ENCODE assay signal across 22 mouse cellular contexts in the genomic region with DNA sequence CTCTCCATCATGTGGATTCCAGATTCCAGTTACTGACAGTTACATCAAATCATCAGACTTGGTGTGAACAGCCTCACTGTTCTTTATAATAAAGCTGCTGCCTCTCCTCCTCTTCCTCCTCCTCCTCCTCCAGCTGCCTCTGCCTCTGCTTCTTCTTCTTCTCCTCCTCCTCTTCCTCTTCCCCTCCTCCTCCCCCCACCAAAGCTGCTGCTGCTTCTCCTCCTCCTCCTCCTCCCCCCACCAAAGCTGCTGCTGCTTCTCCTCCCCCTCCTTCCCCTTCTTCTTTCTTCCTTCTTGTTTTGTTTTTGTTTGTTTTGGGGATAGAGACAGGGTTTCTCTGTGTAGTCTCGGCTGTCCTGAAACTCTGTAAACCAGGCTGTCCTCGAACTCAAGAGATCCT. TPM values are rescaled to one million over a fixed set of nuclear protein-coding genes. Genes with fewer than 3 reads are reported as not detected.
A peak's percentile ranks its signal among the peaks of the same experiment; 100 is the strongest.
DNase-seq lines count a peak whose midpoint lies in the region; ATAC-seq and TF ChIP-seq lines count a peak whose summit lies in the region.
"Had no signal": no experiment of that assay in that cellular context is flagged by ENCODE, and none has a peak within 500 bp of the region (broad histone marks: within the 10 kb centered on the region; RNA-seq: fewer than 3 reads in every experiment).

No protein-coding gene starts in this region.

- TF ChIP-seq POLR2A in MEL (IDR thresholded peaks at IDR 0.05; ENCODE audit: control insufficient read depth in 1 of 2, insufficient read depth in 1 of 2, low read depth in 1 of 2, low read length in 2 of 2, poor library complexity in 1 of 2) = no peak

- peak overlapping the region; percentile 46 for H3K9ac ChIP-seq in MEL (ENCODE audit: control insufficient read depth, low read depth, low read length, poor library complexity, severe bottlenecking)
- H3K9ac ChIP-seq: embryonic facial prominence, embryonic 15.5 days; forebrain, postnatal 0 days; heart, embryonic 13.5 days; hindbrain, embryonic 14.5 days; limb, embryonic 13.5 days; lung, embryonic 15.5 days; midbrain, embryonic 13.5 days; neural tube, embryonic 13.5 days had no signal

- ATAC-seq in granulocyte monocyte progenitor cell, adult 5-6 weeks (replicated peaks; ENCODE audit: poor library complexity, severe bottlenecking) = peak; percentile 45
- ATAC-seq: forebrain, postnatal 0 days; midbrain, embryonic 13.5 days had no signal

- 0% methylated on average over 2 of the region's 2 CpGs for WGBS in macrophage (ENCODE audit: missing documents)

- peak overlapping the region; percentile 42 to 44 for H3K4me3 ChIP-seq in MEL (ENCODE audit: control insufficient read depth in 1 of 2, insufficient read depth in 1 of 2, low read depth in 2 of 2, low read length in 2 of 2)
- H3K4me3 ChIP-seq in macrophage (ENCODE audit: inconsistent target) = peak overlapping the region; percentile 25
- H3K4me3 ChIP-seq: embryonic facial prominence, embryonic 15.5 days; heart, embryonic 13.5 days; limb, embryonic 13.5 days; lung, embryonic 15.5 days; midbrain, embryonic 13.5 days; neural tube, embryonic 13.5 days had no signal

- H3K9me3 ChIP-seq in MEL (replicated peaks; ENCODE audit: insufficient read depth, low read length) = no peaks in the 10 kb centered on the region
- H3K9me3 ChIP-seq: embryonic facial prominence, embryonic 15.5 days; heart, embryonic 13.5 days; limb, embryonic 13.5 days; lung, embryonic 15.5 days; midbrain, embryonic 13.5 days; neural tube, embryonic 13.5 days had no signal

- peaks cover 0 to 4% of the 10 kb centered on the region in 2 experiments; a peak in 2 of 4 replicates for H3K4me1 ChIP-seq in MEL (ENCODE audit: control insufficient read depth in 1 of 2, insufficient read depth in 2 of 2, low read length in 2 of 2)
- H3K4me1 ChIP-seq: embryonic facial prominence, embryonic 15.5 days; heart, embryonic 13.5 days; limb, embryonic 13.5 days; lung, embryonic 15.5 days; midbrain, embryonic 13.5 days; neural tube, embryonic 13.5 days had no signal

- H3K36me3 ChIP-seq in MEL (ENCODE audit: control insufficient read depth in 1 of 2, insufficient read depth in 2 of 2, low read length in 2 of 2) = peaks cover 0 to 5% of the 10 kb centered on the region in 2 experiments; a peak in 2 of 4 replicates
- no peaks in the 10 kb centered on the region for H3K36me3 ChIP-seq in macrophage (ENCODE audit: inconsistent target)
- H3K36me3 ChIP-seq: embryonic facial prominence, embryonic 15.5 days; heart, embryonic 13.5 days; limb, embryonic 13.5 days; lung, embryonic 15.5 days; midbrain, embryonic 13.5 days; neural tube, embryonic 13.5 days had no signal

- peak; percentile 5 to 17 for DNase-seq in thymus, adult 18-20 months
- DNase-seq in thymus, postnatal 4 days = no peak
- peak; percentile 26 for DNase-seq in MEL (ENCODE audit: low read depth, low spot score)
- DNase-seq in kidney, postnatal 4 days = no peak
- DNase-seq in layer of hippocampus, postnatal 14 days (ENCODE audit: low spot score in 2 of 2) = no peak
- DNase-seq: adrenal gland, postnatal 25 days; cerebellum, adult 2 months; cerebellum, postnatal 36 days; forebrain, postnatal 0 days; kidney, adult 9 months; kidney, postnatal 36 days; lung, postnatal 4 days; right cerebral cortex, postnatal 25 days had no signal

- TF ChIP-seq EP300 in MEL (IDR thresholded peaks at IDR 0.05; ENCODE audit: low read depth in 1 of 2, low read length in 2 of 2) = no peak

- no peak overlapping the region for H3K27ac ChIP-seq in MEL (ENCODE audit: control insufficient read depth, low read depth, low read length)
- H3K27ac ChIP-seq in macrophage = peak overlapping the region; percentile 86
- H3K27ac ChIP-seq: embryonic facial prominence, embryonic 15.5 days; heart, embryonic 13.5 days; hindbrain, embryonic 14.5 days; limb, embryonic 13.5 days; lung, embryonic 15.5 days; midbrain, embryonic 13.5 days; neural tube, embryonic 13.5 days had no signal

- H3K79me2 ChIP-seq in MEL (ENCODE audit: control insufficient read depth, insufficient read depth, low read length, poor library complexity) (no peaks in the 10 kb centered on the region), macrophage (ENCODE audit: inconsistent target) (no peaks in the 10 kb centered on the region)

- no peak for TF ChIP-seq CTCF in MEL (IDR thresholded peaks at IDR 0.05 in 2 of 3, conservative IDR thresholded peaks at IDR 0.05 in 1 of 3; ENCODE audit: control insufficient read depth in 1 of 3, insufficient read depth in 1 of 3, low read depth in 2 of 3, low read length in 3 of 3, poor library complexity in 1 of 3, severe bottlenecking in 1 of 3)

- H3K27me3 ChIP-seq in MEL (ENCODE audit: control insufficient read depth in 1 of 2, insufficient read depth in 2 of 2, low read length in 2 of 2) = no peaks in the 10 kb centered on the region
- H3K27me3 ChIP-seq: embryonic facial prominence, embryonic 15.5 days; heart, embryonic 13.5 days; limb, embryonic 13.5 days; lung, embryonic 15.5 days; midbrain, embryonic 13.5 days; neural tube, embryonic 13.5 days had no signal

- TF ChIP-seq RAD21 in MEL (IDR thresholded peaks at IDR 0.05; ENCODE audit: low read depth, low read length) = no peak

TF ChIP-seq in MEL, 35 proteins besides CTCF, POLR2A, EP300 and RAD21:
- TF ChIP-seq MEF2A (IDR thresholded peaks at IDR 0.05; ENCODE audit: extremely low read depth, insufficient replicate concordance, low read depth, low read length, poor library complexity, severe bottlenecking) (no peak), ZKSCAN1 (IDR thresholded peaks at IDR 0.05; ENCODE audit: low read depth, low read length) (no peak), TBP (IDR thresholded peaks at IDR 0.05; ENCODE audit: low read depth, low read length) (no peak), MAZ (IDR thresholded peaks at IDR 0.05; ENCODE audit: low read depth, low read length) (peak; percentile 33; the same call in 1 of the 2 replicates)

RNA-seq across cellular contexts. Expression of a gene that starts 17.1 kb away (rescaled TPM):
- 11.6 and 13.4 TPM in 2 replicates for total RNA-seq in MEL (2012; rRNA removed)
- polyA plus RNA-seq in MEL (2012; ENCODE audit: insufficient read depth in 1 of 2, insufficient read length in 2 of 2, low read depth in 1 of 2, low replicate concordance in 2 of 2, missing spikeins in 1 of 2) (10 to 100 TPM; 32.3 to 45.2 TPM), macrophage (2018) (31.6 to 55.1 TPM (median 36.1 TPM) in 3 replicates)
- total RNA-seq in granulocyte monocyte progenitor cell, adult 5-6 weeks (2014; fragmentation: Nextera tagmentation) = 120 and 136 TPM in 2 replicates
- 20.7 and 38.5 TPM in 2 replicates for total RNA-seq in granulocyte monocyte progenitor cell, adult 5-6 weeks (2017)
- total RNA-seq in macrophage (2018; cell fraction: chromatin; rRNA removed) = 100 to 1,000 TPM in 21 of 26 experiments, 10 to 100 TPM in 5; 49.1 to 387 (median 265) TPM
- total RNA-seq in macrophage (2018; cell fraction: cytosol; rRNA removed) = 100 to 1,000 TPM in 7 of 26 experiments, 10 to 100 TPM in 19; 41.1 to 127 (median 83.1) TPM
- total RNA-seq in macrophage (2018; cell fraction: nucleus; rRNA removed) = 100 to 1,000 TPM in 22 of 26 experiments, 10 to 100 TPM in 4; 65.4 to 264 (median 161) TPM
- 10 to 100 TPM; 58.7 to 62.8 TPM for total RNA-seq in layer of hippocampus, postnatal 14 days (2021)

Comparison
In these comparisons a context has a peak if more than half of its experiments do, and no peak if none do; other contexts are left out.
1. DNase-seq: peak in thymus, adult 18-20 months (2 of 2) and MEL (single experiment); none in thymus, postnatal 4 days (single experiment), kidney, postnatal 4 days (0 of 2) and layer of hippocampus, postnatal 14 days (0 of 2).